Mouse (Mus musculus): ENCODE data around the gene Rfx8.

GRCm38 (mm10) chr1:39698456-39698855 is 22.3 kb downstream of the Rfx8 start:
- no peak for TF ChIP-seq CTCF (IDR thresholded peaks at IDR 0.05; ENCODE audit: control insufficient read depth, insufficient read depth, insufficient replicate concordance, low read depth, low read length)
- TF ChIP-seq POLR2A (IDR thresholded peaks at IDR 0.05; ENCODE audit: control insufficient read depth, low read depth, low read length) = no peak

All from testis, adult 2 months (tissue).